Mouse (Mus musculus): ENCODE results near the gene Olfr1303. TPM values are rescaled to one million over a fixed set of nuclear protein-coding genes. Genes with fewer than 3 reads are reported as not detected.

Olfr1303 gene
- polyA plus RNA-seq (2015; fragmentation: Nextera tagmentation; extraction: Ambion mirVana), result not detected in 2 replicates

DNA sequence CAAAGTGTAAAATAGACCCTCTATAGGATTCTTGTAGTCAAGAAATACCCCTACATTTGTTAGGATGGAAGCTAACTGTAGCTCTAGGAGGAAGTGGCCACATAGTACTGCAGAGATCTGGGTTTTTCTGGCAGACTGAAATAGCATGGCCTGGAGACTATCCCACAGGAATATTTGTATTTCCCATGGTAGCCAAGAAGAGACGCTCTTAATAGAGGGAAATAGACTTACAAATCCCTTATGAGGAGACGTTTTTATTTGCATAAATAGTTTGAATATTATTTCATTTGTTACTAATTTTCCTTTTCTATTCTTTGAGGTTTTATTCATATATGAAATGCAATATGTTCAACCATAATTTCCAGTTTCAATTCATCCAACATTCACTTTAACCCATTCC, at the start of gene Olfr1303:
Olfr1303 (minus strand) TSS at position 101 of the 400 bp plus-strand sequence.
- WGBS, result 69% methylated on average over 2 of the region's 2 CpGs
- Histone ChIP-seq H3K27me3 (no peaks in the 10 kb centered on the region), H3K4me3 (no peak within 1 kb of the TSS), H3K27ac (no peak within 1 kb of the TSS), H3K4me1 (no peaks in the 10 kb centered on the region), H3K9me3 (no peaks in the 10 kb centered on the region), H3K9ac (no peak within 1 kb of the TSS), H3K36me3 (no peaks in the 10 kb centered on the region), H3K4me2 (no peak within 1 kb of the TSS)
- no peak for ATAC-seq (ENCODE audit: borderline replicate concordance, extremely low read depth, low FRiP score, low TSS enrichment)

DNA sequence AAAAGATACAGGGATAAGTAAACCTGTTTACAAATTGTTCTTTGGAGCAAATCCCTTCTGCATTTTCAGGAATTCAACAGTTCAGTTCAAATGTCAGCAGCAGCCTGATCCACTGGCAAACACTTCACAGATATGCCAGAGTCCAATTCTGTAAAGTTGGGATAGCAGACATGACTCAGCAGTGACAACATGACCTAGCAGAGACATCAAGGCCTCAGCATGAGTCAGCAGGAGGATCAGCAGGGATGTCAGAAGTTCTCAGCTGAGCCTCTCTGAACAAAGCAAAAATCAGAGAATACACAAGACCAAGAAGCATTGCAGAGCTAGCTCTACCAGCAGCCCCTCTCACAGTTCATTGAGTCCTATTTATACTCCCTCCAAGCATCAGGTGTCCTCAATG, 7.2 kb downstream of the Olfr1303 start:
- no peak overlapping the region for H3K4me3 ChIP-seq
- no peak overlapping the region for H3K9ac ChIP-seq
- no peaks in the 10 kb centered on the region for H3K36me3 ChIP-seq
- H3K9me3 ChIP-seq, result no peaks in the 10 kb centered on the region; the same call in 1 of the 2 replicates
- no peaks in the 10 kb centered on the region for H3K4me1 ChIP-seq
- no peak for ATAC-seq (ENCODE audit: borderline replicate concordance, extremely low read depth, low FRiP score, low TSS enrichment)
- H3K27ac ChIP-seq, result no peak overlapping the region
- H3K4me2 ChIP-seq, result no peak overlapping the region
- no peaks in the 10 kb centered on the region for H3K27me3 ChIP-seq

DNA sequence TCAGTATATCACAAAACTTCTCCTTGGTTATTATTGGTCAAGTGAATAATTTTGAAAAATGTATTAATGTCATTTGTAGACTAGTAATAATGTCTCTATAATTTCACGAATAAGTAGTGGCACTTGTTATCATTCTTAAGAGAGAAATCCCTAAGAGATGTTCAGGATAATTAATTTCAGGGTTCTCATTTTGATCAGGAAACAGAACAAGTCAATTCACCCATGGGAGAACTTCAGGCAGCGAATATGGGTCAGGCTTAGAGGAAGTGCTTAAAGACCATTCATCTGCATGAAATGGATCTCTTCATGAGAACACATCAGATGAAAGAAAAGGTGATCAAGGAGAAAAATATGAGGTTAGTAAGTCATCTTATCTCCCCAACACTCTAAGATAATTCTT, 43.0 kb downstream of the Olfr1303 start, which contains the start of gene Olfr1302:
Olfr1302 (plus strand) TSS at position 301 of the 400 bp plus-strand sequence.
- Histone ChIP-seq H3K9me3 (no peaks in the 10 kb centered on the region), H3K27me3 (no peaks in the 10 kb centered on the region), H3K36me3 (no peaks in the 10 kb centered on the region), H3K4me1 (no peaks in the 10 kb centered on the region), H3K4me3 (no peak within 1 kb of the TSS), H3K27ac (no peak within 1 kb of the TSS), H3K9ac (no peak within 1 kb of the TSS), H3K4me2 (no peak within 1 kb of the TSS)
- 70% methylated on average over 2 of the region's 2 CpGs for WGBS
- no peak for ATAC-seq (ENCODE audit: borderline replicate concordance, extremely low read depth, low FRiP score, low TSS enrichment)

Other genes starting within 250 kb of the Olfr1303 start
- not detected in 2 replicates for gene Olfr1297, start 193.8 kb downstream of the Olfr1303 start, polyA plus RNA-seq (2015; fragmentation: Nextera tagmentation; extraction: Ambion mirVana)
- gene Olfr1298, start 171.1 kb downstream of the Olfr1303 start, polyA plus RNA-seq (2015; fragmentation: Nextera tagmentation; extraction: Ambion mirVana), result not detected in 2 replicates
- gene Olfr1299, start 158.9 kb downstream of the Olfr1303 start, polyA plus RNA-seq (2015; fragmentation: Nextera tagmentation; extraction: Ambion mirVana), result not detected in 2 replicates
- gene Olfr1301, start 69.3 kb downstream of the Olfr1303 start, polyA plus RNA-seq (2015; fragmentation: Nextera tagmentation; extraction: Ambion mirVana), result not detected in 2 replicates
- not detected in 2 replicates for gene Olfr1302, start 42.9 kb downstream of the Olfr1303 start, polyA plus RNA-seq (2015; fragmentation: Nextera tagmentation; extraction: Ambion mirVana)
- not detected in 2 replicates for gene Olfr1305, start 56.8 kb upstream of the Olfr1303 start, polyA plus RNA-seq (2015; fragmentation: Nextera tagmentation; extraction: Ambion mirVana)
- not detected in 2 replicates for gene Olfr1306, start 95.9 kb upstream of the Olfr1303 start, polyA plus RNA-seq (2015; fragmentation: Nextera tagmentation; extraction: Ambion mirVana)
- 0.01 TPM in 1 of 2 replicates, not detected in the other for gene Olfr1307, start 129.1 kb upstream of the Olfr1303 start, polyA plus RNA-seq (2015; fragmentation: Nextera tagmentation; extraction: Ambion mirVana)
- not detected in 2 replicates for gene Olfr1308, start 144.6 kb upstream of the Olfr1303 start, polyA plus RNA-seq (2015; fragmentation: Nextera tagmentation; extraction: Ambion mirVana)
- not detected in 2 replicates for gene Olfr1309, start 169.9 kb upstream of the Olfr1303 start, polyA plus RNA-seq (2015; fragmentation: Nextera tagmentation; extraction: Ambion mirVana)
- gene Olfr1310, start 192.4 kb upstream of the Olfr1303 start, polyA plus RNA-seq (2015; fragmentation: Nextera tagmentation; extraction: Ambion mirVana), result not detected in 2 replicates
- gene Olfr1311, start 204.1 kb upstream of the Olfr1303 start, polyA plus RNA-seq (2015; fragmentation: Nextera tagmentation; extraction: Ambion mirVana), result not detected in 2 replicates
- not detected in 2 replicates for gene Olfr1312, start 229.9 kb upstream of the Olfr1303 start, polyA plus RNA-seq (2015; fragmentation: Nextera tagmentation; extraction: Ambion mirVana)